Mouse (Mus musculus): ENCODE data around the gene Mok.

Gene Mok

DNA sequence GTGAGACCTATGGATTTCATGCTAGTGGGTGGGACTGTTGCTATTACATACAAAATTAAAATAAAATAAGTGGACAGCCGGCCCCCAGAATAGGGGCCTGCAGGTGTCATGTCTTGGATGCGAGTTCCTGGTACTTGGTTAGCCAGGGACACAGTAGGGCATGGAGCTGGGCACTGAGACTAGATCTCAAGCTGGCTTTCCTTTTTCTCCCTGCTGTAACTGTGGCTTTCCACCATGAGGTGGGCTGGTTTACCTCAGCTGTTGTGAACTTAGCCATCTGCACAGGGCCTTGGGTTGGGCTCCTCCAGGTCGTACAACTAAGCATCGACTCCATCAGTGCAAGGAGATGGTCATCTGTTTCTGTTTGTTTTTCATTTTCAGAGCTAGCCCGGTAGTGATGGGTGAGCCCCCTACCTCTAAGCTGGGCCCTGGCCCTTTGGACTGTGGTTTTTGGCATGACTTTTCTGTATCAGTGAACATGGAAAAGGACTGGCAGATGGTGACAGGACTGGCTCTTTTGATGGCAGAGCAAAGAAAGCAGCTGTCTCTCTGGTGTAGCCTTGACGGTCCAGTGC is 5.5 kb upstream of the Mok start:
- no peak for DNase-seq (ENCODE audit: low spot score)

DNA sequence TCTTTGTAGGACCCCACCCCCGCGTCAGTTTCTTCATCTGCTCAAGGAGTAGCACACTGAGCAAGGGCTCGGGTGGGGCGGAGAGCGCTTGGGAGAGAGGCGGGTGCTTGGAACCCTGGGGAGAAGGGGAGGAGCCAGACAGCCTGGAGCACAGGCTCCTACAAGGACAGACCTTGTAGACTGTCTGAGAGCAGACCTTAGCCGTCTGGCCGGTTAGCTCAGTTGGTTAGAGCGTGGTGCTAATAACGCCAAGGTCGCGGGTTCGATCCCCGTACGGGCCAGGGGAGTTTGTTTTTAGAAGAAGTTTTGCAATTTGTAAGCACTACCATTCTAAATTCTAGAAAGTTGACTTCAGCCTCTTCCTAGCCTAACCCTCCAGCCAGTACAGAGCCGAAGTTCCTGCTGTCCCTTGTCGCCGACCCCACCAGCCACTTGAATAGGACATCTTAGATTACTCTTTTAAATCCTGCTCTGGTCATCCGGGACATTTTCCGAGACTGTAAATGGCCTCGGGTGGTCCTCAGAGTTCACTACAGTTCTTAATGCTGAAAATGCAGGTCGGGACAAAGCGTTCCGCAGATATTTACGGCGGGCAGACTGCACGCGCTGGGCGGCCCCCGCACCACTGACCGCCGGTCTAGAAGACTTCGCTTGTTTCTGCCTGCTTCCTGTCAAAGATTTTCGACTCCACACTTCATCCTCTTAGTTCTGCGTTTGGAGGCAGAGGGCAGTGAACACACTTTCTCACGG is 4.6 kb upstream of the Mok start:
- peak; percentile 99 for DNase-seq (ENCODE audit: low spot score)

DNA sequence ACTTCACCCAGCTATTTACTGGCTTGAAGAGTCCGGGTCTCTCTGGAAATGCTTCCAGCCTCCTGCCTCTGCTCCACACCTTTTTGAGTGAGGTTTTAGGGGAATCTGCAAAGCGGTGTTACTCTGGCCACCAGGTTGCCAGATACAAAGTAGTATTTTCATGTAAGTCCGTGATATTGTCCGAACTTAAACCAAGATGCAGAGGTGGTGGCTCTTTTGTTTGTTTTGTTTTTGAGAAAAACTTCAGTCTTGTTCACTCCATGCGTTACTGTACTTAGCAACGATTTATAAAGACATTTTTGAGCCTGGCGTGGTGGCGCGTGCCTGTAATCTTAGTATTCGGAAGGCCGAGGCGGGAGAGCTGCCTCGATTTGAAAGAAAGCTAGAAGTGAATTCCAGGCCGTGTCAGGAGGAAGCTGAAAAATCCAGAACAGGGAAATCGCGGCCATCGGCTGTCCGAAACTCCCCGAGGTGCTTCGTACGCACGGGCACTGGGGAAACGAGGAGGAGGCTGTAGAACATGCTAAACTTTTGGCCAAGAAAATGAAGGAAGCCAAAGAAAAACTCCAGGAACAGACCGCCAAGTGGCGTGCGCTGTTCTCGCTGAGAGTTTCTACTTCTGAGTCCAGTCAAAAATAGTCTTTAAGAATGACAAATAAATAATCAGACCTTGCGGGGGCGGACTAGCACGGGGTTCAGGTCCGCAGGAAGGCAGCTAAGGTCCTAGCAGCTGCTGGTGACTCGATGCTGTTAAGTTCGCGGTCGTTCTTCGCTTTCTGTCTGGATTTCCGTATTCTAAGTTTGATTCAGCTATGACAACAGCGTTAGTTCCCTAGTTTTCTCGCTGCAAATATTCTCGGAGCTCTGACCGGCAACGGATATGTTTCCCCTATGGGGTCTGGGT is 3.7 kb upstream of the Mok start:
- DNase-seq (ENCODE audit: low spot score) = peak; percentile 7

DNA sequence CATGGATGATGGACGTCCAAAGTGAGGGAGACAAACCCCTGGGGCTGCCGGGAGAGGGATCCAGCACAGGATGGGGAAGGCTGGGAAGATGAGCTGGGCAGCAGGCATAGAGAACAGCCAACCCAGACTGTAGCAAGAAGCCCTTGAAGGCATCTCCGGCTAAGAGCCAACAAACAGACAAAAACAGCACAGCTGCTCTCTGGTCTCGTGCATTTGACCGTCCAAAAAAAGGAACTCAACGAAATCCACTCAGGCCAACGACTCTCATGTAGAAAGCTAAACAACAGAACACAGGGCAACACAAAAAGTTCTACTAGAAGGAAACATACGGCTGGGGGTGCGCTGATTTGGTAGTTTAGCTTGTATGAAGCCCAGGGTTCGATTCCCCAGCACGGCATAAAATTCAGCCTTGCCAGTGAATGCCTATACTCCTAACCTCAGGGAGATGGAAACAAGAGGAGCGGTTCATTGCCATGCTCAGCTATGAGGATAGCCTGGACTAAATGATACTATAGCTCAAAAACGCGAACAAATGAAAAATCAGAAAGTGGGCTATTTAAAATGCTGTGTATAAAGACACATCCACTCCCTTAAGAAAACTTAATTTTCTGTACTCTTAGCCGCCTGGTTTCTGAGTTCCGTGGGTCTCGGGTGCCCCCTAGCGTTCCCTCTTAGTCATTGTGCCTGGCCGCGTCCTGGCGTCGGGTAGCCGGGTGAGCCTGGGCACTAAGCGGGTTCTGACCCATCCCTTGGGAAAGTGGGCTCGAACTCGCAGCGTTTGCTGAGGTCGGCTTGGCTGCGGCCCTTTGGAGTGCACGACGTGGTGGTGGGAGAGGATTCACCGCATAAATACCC is 2.7 kb upstream of the Mok start:
- peak; percentile 79 for DNase-seq (ENCODE audit: low spot score)

DNA sequence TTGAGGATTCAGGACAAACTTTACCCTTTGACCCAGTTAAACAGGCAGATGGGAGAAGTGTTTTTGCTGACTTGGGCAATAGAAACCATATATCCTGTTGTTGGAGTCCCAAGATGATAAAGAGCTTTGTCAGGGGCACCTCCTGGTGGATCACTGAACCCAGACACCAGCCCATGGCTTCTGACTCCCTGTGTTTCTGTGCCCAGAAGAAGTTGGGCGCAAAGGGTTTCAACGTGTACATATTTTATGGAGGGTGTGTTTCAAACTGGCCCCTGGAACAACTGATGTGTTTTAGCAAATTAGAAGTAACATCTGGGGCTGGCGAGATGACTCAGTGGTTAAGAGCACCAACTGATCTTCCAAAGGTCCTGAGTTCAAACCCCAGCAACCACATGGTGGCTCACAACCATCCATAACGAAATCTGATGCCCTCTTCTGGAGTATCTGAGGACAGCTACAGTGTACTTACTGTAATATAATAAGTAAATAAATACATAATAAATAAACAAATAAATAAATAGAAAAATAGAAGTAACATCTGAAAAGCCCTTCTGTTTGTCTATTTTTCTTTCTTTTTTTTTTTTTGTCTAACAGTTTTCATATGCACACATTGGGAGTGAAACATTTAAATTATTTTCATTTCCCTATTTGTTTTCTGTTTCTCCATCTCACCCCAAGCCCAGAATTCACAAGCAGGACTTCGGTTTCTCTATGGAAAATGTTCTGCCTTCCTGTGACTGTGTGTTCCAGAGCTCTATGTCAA is 1.2 kb upstream of the Mok start:
- DNase-seq (ENCODE audit: low spot score) = no peak

DNA sequence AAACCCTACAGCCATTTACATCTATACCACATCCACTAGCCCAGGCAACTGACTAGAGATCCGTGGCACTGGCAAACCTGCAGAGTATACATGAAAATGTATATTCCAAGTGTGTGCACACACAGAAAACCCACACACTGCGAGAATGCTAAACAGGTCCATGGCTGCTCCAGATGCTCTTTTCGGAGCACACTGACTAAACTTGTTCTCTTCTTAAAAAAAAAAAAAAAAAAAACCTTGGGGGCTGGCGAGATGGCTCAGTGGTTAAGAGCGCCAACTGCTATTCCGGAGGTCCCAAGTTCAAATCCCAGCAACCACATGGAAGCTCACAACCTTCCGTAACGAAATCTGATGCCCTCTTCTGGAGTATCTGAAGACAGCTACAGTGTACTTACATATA is 2.9 kb downstream of the Mok start:
- DNase-seq (ENCODE audit: low spot score) = no peak

DNA sequence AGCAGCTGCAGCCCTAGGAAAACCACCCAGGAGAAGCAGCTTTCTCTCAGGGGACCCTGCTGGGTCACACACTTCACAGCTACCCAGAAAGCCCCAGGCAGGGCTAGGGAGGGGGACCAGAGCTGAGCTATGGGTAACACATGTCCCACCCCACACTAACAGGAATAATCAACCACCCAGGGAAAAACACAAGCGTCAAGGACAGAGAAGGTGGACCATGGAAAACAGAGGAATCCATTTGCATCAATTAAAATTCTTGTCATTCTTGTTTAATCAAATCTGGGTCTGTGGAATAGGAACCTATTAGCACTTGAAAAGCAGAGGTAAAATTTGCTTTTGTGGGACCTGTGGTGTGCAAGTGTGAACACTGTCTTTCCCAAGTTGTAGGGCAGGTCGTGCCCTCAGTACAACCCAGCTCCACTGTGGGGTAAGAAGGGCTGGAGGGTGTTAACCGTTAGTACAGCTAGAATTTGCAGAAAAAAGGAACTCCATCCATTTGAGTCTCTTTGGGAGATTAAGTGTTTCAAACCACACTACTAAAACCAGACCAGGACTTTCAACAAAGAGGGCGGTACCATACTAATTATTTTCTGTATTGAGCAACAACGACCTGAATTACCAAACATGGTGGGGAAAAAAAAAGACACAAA is 3.4 kb downstream of the Mok start:
- DNase-seq (ENCODE audit: low spot score) = no peak

DNA sequence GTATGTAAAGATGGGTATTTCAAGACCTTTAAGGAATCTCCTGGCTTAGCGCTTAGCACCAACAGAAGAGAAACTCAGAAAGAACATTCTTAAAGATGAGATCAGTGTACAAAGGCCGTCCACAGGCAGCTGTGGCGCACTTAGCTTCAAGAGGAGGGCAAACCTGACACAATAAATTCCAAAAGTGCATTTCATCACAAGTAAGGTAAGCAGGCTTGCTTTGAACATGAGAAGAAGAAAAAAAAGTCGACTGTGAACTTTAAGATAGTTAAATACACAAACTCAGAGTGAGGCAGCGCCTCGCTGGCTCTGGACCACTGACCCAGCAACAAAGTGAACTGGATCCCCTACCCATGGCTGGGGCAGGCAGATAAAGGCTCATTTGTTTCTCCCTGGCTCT is 4.0 kb downstream of the Mok start:
- DNase-seq (ENCODE audit: low spot score) = no peak

DNA sequence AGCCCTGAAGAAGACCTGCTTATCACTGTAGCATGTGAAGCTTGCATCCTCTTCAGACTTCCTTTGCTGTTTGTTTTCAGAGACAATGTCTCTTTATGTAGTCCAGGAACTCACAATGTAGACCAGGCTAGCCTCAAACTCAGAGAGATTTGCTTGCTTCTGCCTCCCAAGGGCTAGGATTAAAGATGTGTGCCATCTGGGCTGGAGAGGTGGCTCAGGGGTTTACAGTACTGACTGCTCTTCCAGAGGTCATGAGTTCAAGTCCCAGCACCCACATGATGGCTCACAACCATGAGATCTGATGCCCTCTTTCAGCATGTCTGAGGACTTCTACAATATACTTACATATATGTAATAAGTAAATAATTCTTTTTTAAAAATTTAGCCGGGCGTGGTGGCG is 5.6 kb downstream of the Mok start:
- no peak for DNase-seq (ENCODE audit: low spot score)

DNA sequence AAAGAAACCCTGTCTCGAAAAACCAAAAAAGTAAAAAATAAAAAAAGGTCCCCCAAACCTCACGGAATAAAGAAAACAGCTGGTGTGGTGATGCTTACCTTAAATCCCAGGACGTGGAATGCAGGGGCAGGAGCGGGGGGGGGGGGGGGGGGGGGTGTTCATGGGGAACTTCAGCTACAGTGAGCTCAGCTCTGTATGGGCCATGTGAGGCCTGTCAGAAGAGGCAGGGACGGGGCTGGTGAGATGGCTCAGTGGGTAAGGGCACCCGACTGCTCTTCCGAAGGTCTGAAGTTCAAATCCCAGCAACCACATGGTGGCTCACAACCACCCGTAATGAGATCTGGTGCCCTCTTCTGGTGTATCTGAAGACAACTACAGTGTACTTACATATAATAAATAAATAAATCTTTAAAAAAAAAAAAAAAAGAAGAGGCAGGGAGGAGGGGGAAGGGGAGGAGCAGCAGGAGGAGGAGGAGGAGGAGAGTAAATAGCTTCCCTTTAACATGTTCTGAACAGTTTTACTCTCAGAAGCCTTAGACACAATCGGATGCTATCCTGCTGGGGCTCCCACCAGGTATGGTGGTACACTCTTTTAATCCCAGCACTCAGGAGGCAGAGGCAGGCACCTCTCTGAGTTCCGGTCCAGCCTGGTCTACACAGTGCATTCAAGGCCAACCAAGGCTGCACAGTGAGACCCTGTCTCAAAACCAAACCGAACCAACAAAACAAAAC is 10.3 kb downstream of the Mok start:
- DNase-seq (ENCODE audit: low spot score) = no peak

DNA sequence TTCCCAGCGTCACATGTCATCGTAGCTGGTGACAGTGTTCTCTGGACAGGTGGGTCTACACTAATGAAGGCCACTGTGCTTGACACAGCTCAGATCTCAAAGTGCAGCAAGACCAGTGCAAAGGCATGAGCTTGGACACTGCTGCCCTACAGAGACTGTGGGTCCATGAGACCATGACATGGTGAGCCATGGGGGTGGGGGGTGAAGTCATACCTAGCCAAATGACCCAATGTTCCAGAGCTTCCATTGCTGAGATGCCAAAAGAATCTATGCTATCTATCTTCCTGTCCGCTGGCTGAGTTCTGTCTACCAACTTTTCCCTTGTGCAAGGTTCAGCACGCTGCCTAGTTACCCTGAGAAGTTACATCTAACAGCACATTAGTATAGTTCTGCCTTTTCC is 11.8 kb downstream of the Mok start:
- no peak for DNase-seq (ENCODE audit: low spot score)

DNA sequence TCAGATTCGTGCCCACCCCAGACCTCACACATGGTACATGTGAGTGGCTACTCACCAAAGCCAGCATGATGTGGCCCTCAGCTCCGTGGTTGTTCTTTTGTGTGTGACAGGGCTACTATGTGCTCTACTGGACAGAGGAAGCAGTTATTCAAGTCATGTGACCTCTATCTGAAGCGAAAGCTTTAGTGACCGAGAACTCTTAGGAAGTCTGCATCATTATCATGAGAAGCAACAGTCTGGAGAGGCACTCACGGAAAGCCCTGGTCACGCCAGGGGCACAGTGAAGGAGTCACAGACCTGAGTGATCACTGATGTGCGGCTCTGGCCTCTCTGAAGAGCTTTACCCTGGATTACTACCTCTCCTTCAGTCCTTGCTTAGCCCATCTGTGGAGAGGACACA is 18.4 kb downstream of the Mok start:
- no peak for DNase-seq (ENCODE audit: low spot score)

DNA sequence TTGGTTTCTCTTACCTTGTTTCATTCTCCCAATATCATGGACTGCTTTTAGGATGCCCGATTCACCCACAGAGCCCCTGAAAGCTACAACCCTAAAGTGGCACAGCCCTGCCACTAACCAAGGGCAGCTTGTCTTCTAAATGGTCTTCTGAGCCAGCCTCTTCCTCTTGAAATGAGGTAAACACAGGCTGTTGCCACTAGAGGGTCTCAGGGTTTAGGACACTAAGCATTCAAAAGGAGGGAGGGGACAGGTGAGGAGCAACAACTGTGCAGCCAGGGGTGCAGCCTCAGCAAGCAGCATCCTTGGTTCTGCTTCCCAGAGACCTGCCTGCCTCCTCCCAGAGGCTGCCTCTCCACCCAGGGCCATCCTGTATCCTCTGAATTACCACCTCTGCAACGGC is 19.0 kb downstream of the Mok start:
- no peak for DNase-seq (ENCODE audit: low spot score)

DNA sequence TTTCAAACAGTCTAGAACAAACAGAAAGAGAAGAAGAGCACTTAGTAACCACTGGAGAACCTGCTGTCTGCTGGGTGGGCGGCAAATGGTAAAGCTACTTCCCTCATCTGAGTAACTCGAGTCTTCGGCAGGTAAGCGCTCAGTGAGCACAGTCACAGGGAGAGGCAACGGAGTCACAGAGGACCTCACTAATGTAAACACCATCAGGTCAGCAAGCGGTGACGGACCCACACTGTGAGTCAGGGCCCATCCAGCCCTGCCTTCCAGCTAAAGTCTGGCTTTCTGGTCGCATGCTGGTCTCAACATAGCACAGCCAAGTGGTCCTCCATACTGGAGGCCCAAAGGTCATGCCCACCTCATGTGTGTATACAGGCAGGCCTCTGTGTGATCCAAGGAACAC is 21.4 kb downstream of the Mok start:
- no peak for DNase-seq (ENCODE audit: low spot score)

DNA sequence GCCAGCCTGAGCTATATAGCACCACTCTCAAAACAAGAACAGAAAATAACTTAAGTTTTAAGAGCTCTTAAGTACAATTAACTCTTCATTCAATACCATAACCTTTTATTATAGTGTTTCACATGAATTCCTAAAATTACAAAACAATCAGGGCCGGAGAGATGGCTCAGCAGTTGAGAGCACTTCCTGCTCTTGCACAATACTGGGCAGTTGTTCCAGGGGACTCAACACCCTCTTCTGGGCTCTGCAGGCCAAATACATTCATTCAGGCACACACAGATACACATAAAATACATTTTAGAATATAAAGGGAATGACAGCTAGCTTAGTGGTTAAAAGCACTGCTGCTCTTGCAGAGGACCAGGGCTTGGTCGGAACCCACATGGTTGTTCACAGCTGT is 23.9 kb downstream of the Mok start:
- no peak for DNase-seq (ENCODE audit: low spot score)

DNA sequence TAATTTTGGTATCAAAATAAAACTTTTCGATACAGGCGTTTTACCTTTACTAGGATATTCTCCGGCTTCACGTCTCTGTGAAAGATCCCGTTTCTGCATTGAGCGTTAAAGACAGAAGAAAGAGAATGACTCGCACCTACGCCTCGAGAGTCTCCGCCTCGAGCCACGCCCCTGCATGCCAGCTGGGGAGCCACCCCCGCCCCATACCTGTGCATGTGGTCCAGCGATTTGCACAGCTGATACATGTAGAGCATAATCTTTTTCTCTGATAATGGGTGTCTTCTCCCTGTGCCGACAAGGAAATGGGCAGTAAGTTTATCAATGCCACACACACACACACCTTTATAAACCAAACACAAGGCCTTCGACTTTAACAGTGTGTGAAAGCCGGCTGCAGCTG is 25.8 kb downstream of the Mok start:
- DNase-seq (ENCODE audit: low spot score) = no peak

DNA sequence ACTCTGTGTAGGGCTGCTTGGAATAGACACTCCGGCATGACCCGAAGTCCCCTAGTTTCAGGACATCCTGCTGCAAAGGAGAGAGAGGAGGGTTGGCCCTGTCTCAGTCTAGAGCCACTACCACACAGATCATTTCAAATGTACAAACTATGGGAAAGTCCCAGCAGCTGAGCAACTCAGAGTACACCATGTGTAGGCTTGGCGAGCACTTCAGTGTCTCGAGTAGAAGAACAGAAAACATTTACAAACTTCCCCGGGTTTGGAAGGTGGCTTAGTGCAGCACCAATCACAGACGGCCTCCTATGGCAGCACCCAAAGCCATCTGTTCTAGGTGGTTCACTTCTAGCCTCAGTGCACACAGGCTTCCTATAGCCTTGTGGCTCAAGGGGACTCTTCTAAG is 27.1 kb downstream of the Mok start:
- DNase-seq (ENCODE audit: low spot score) = no peak

DNA sequence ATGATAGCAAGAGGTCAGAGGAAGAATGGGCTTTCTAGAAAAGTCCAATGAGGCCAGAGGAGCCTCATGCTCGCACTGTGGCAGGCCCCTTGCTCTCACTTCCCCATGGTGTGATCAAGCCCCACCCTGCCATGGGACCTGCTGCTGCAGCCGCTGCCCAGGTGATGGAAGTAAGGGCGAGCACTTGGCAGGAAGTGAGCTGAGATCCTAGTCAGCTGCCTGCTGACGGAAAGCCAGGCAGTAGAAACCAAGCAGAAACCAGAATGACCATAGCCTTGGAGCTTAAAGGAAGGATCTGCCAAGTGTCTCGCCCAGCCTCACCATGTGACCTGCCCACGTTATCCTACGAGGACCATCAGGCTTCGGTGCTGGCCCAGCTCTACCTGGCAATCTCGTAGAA is 27.6 kb downstream of the Mok start:
- no peak for DNase-seq (ENCODE audit: low spot score)

DNA sequence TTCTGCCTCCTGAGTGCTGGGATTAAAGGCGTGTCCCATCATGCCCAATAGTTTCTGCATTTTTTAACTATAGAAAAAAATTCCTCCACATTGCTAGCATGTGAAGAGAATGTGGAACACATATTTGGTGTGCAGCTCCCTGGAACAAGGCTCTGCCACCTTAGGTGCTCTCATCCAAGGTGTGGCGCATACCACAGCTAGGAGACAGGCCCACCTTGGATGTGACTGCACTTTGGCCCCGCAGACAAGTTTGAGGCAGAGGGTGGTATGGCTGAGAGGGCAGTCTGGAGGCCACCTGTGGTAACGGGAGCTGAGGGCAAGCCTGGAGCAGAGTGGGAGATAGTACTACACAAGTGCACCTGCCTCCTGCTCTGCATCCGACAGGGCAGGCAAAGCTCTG is 31.9 kb downstream of the Mok start:
- DNase-seq (ENCODE audit: low spot score) = no peak

DNA sequence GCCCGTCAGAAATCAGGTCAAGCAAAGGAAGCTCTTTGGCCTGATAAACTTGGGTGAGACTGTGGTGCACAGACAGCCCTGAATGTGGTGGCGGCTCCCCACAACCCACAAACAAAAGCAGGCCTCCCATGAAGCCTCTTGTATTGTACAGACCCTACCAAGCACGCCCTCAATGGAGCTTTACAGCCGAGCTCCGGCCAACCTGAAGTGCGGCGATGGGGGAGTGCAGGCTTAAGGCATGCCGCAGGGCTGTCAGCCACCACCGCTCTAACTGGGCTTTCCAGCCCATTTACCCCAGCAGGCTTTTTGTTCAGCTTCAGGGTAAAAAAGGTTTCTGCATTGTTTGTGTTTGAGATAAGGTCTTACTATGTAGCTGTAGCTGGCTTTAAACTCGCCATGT is 32.3 kb downstream of the Mok start:
- no peak for DNase-seq (ENCODE audit: low spot score)

All from yolk sac, embryonic 10.5 days (tissue).